Mouse (Mus musculus): ENCODE results near the gene Tango6.

DNA sequence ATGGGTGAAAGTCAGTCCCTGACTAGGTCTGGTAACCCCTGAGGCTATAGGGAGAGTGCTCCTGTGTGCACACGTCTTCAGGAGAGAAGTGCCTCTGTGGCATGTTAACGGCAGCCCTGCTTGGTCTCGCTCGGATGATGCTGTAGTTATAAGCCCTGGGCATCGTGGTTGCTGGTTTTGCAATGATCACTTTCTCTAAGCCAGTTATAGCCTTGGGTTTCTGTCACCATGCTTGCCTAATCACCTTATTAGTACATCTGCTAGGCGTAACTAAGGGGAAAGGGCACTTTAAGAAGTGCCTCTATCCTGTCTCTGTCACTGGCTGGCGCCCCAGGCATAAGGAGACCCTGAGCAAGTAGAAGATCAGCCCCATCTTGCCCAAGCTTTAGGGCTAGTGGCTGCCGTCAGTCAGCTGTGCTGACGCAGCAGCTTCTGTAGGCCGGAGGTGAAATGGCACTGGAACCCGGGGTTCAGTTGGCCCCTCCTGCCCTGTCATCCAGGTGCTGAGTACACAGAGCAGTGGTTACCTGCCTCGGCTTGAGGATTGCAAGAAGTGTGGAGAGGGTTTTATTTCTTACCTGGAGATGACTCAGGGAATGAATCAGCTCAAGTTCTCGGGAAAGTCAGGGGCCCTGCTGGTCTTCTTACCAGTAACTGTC lies 86.4 kb downstream of the Tango6 start:
- TF ChIP-seq POLR2A (IDR thresholded peaks at IDR 0.05; ENCODE audit: borderline replicate concordance, extremely low read depth, insufficient read depth, insufficient read length, poor library complexity, severe bottlenecking) (no peak), CTCF (IDR thresholded peaks at IDR 0.05; ENCODE audit: borderline replicate concordance, extremely low read depth, insufficient read depth, insufficient read length) (no peak)

All from brain, embryonic 14.5 days (tissue).